Mouse (Mus musculus) hindbrain, embryonic 11.5 days (tissue): ENCODE data around the gene Psmb10. TPM values are rescaled to one million over a fixed set of nuclear protein-coding genes. Genes with fewer than 3 reads are reported as not detected.

Experiments used
- ATAC-seq: fragments of 200-750 bp; cut with Nextera tagmentation; 2 replicates; pipeline ENCODE4 v1.8.0; 2017; ENCODE audit warnings: mild to moderate bottlenecking, moderate TSS enrichment, moderate library complexity; ENCODE audit not compliant: low FRiP score
- DNase-seq: peaks from one replicate; pipeline ENCODE4 v3.0.0-alpha.2; 2015; ENCODE audit warnings: low spot score
- H3K27ac ChIP-seq: fragments of 300-500 bp; sonication (generic); 2 replicates; pipeline ENCODE4 v1.5.1; 2014; ENCODE audit warnings: mild to moderate bottlenecking, low read depth, low read length
- H3K27me3 ChIP-seq: fragments of 300-500 bp; sonication (generic); 2 replicates; pipeline ENCODE4 v1.6.1; 2014; ENCODE audit warnings: mild to moderate bottlenecking, low read length, moderate library complexity, mixed read lengths; ENCODE audit not compliant: control insufficient read depth, insufficient read depth
- H3K36me3 ChIP-seq: fragments of 300-500 bp; sonication (generic); 2 replicates; pipeline ENCODE4 v1.6.1; 2014; ENCODE audit warnings: mild to moderate bottlenecking, low read length, moderate library complexity, mixed read lengths; ENCODE audit not compliant: control insufficient read depth, insufficient read depth
- H3K4me1 ChIP-seq: fragments of 300-500 bp; sonication (generic); replicated peaks from 2 replicates; pipeline ENCODE4 v1.6.1; 2014; ENCODE audit warnings: low read length, mixed read lengths; ENCODE audit not compliant: control insufficient read depth, insufficient read depth
- H3K4me2 ChIP-seq: fragments of 300-500 bp; sonication (generic); replicated peaks from 2 replicates; pipeline ENCODE4 v1.6.1; 2014; ENCODE audit warnings: mild to moderate bottlenecking, low read depth, low read length
- H3K4me3 ChIP-seq: fragments of 300-500 bp; sonication (generic); 2 replicates; pipeline ENCODE4 v1.5.1; 2014; ENCODE audit warnings: low read depth, low read length
- H3K9ac ChIP-seq: fragments of 300-500 bp; sonication (generic); 2 replicates; pipeline ENCODE4 v1.6.1; 2014; ENCODE audit warnings: low read depth, low read length
- H3K9me3 ChIP-seq: fragments of 300-500 bp; sonication (generic); 2 replicates; pipeline ENCODE4 v1.6.1; 2016; ENCODE audit warnings: low read length; ENCODE audit not compliant: control insufficient read depth
- WGBS: fragments of 180-500 bp; shearing (Covaris S2); extraction: QIAGEN DNeasy Blood & Tissue Kit; methylation state at CpG from one replicate; pipeline ENCODE4 v1.1.7; 2014; 5-methylcytosine and 5-hydroxymethylcytosine counted together
- polyA plus RNA-seq: library from polyadenylated mRNA; unstranded; fragments of >200 nt; fragmentation: Nextera tagmentation; extraction: Ambion mirVana; gene quantifications from 2 replicates; pipeline ENCODE4 v1.2.1, GENCODE M21; 2014

The Psmb10 gene
- polyA plus RNA-seq, 1 experiment from 2014 or later = 21.6 TPM

- Histone ChIP-seq H3K4me1 (no peaks in the 10 kb centered on the region), H3K9me3 (no peaks in the 10 kb centered on the region), H3K9ac (no peak within 1 kb of the TSS), H3K4me3 (no peak within 1 kb of the TSS), H3K27me3 (no peaks in the 10 kb centered on the region), H3K27ac (no peak within 1 kb of the TSS), H3K4me2 (no peak within 1 kb of the TSS), H3K36me3 (no peaks in the 10 kb centered on the region)
- WGBS = 95% methylated on average over 2 of the region's 2 CpGs
- ATAC-seq (no peak), DNase-seq (no peak)
These were observed 4.5 kb downstream of the Psmb10 start, which contains the start of gene Ctrl for GRCm38 (mm10) chr8:105933762-105934161. Gene Ctrl (minus strand): TSS chr8:105933862.

- Histone ChIP-seq H3K9me3 (no peaks in the 10 kb centered on the region), H3K4me1 (no peaks in the 10 kb centered on the region), H3K4me2 (no peak overlapping the region), H3K36me3 (no peaks in the 10 kb centered on the region), H3K9ac (no peak overlapping the region), H3K27ac (no peak overlapping the region), H3K27me3 (no peaks in the 10 kb centered on the region), H3K4me3 (no peak overlapping the region)
- DNase-seq (no peak), ATAC-seq (no peak)
- WGBS = 90% methylated on average over 11 of the region's 11 CpGs
These were observed 5.7 kb downstream of the Psmb10 start for GRCm38 (mm10) chr8:105932525-105932924.

- 96% methylated on average over 3 of the region's 3 CpGs for WGBS
- H3K4me2 ChIP-seq = no peak overlapping the region
- no peak for ATAC-seq
- H3K27me3 ChIP-seq = no peaks in the 10 kb centered on the region
- no peaks in the 10 kb centered on the region for H3K36me3 ChIP-seq
- H3K27ac ChIP-seq = no peak overlapping the region
- H3K4me1 ChIP-seq = no peaks in the 10 kb centered on the region
- no peak for DNase-seq
- H3K4me3 ChIP-seq = no peak overlapping the region
- H3K9me3 ChIP-seq = no peaks in the 10 kb centered on the region
- H3K9ac ChIP-seq = no peak overlapping the region
These were observed 7.0 kb downstream of the Psmb10 start for GRCm38 (mm10) chr8:105931271-105931670.

GRCm38 (mm10) chr8:105930602-105931001 is 7.6 kb downstream of the Psmb10 start:
- Histone ChIP-seq H3K27ac (peak overlapping the region; percentile 37), H3K36me3 (no peaks in the 10 kb centered on the region), H3K4me2 (no peak overlapping the region), H3K27me3 (no peaks in the 10 kb centered on the region), H3K4me3 (no peak overlapping the region), H3K9ac (peak overlapping the region; percentile 59), H3K9me3 (no peaks in the 10 kb centered on the region), H3K4me1 (no peaks in the 10 kb centered on the region)
- 19% methylated on average over 8 of the region's 8 CpGs for WGBS
- ATAC-seq (peak; percentile 75), DNase-seq (peak; percentile 91)

GRCm38 (mm10) chr8:105925123-105925522 is 13.1 kb downstream of the Psmb10 start:
- DNase-seq = no peak
- Histone ChIP-seq H3K4me3 (no peak overlapping the region), H3K9me3 (no peaks in the 10 kb centered on the region), H3K9ac (no peak overlapping the region), H3K4me1 (no peaks in the 10 kb centered on the region), H3K36me3 (no peaks in the 10 kb centered on the region), H3K27ac (no peak overlapping the region), H3K4me2 (no peak overlapping the region), H3K27me3 (no peaks in the 10 kb centered on the region)
- ATAC-seq = no peak
- 73% methylated on average over 3 of the region's 3 CpGs for WGBS

GRCm38 (mm10) chr8:105919390-105919789 is 18.9 kb downstream of the Psmb10 start:
- no peak for ATAC-seq
- 88% methylated on average over 3 of the region's 3 CpGs for WGBS
- H3K4me1 ChIP-seq = no peaks in the 10 kb centered on the region
- DNase-seq = no peak
- no peaks in the 10 kb centered on the region for H3K27me3 ChIP-seq
- no peak overlapping the region for H3K9ac ChIP-seq
- no peaks in the 10 kb centered on the region for H3K36me3 ChIP-seq
- H3K27ac ChIP-seq = no peak overlapping the region
- no peak overlapping the region for H3K4me2 ChIP-seq
- H3K4me3 ChIP-seq = no peak overlapping the region
- H3K9me3 ChIP-seq = no peaks in the 10 kb centered on the region

DNA sequence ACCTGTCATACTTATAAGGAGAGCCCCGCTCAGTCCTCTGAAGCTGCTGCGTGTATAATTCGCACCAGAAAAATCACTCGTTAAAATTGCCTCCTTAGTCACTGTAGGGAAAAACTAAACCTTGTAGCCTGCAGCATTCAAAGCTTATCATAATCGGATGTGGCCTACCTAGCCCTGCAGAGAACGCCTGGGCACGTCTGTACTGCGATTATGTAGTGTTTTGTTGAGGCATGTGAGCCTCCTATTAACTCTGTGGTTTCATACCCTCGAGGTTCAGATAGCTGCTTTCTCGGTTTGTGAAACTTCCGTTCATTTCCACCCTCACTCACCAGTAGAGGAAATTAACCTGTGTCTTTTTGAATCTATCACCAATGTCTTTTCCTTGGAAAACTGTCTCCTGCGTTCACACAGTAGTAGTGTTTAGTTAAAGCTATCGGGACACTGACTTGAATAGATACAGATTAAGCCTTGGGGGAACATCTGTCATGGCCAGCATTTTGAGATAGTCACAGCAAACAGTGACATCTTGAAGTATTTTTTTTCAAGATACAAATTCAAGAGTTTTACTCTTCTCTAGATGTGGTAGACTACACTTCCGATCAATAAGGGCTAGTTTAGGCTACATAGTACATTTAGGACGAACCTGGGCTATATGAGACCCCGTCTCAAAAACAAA is 37.2 kb downstream of the Psmb10 start:
- H3K4me2 ChIP-seq = peak overlapping the region; percentile 80
- peak overlapping the region; percentile 92 for H3K4me3 ChIP-seq
- peak overlapping the region; percentile 95 for H3K9ac ChIP-seq
- H3K27ac ChIP-seq = peak overlapping the region; percentile 79
- H3K4me1 ChIP-seq = no peaks in the 10 kb centered on the region
- H3K9me3 ChIP-seq = no peaks in the 10 kb centered on the region
- WGBS = 43% methylated on average over 16 of the region's 16 CpGs
- H3K36me3 ChIP-seq = no peaks in the 10 kb centered on the region
- no peaks in the 10 kb centered on the region for H3K27me3 ChIP-seq
- ATAC-seq (0 out of 2 replicates have a peak, but pooled peaks have one; percentile 6), DNase-seq (no peak)

DNA sequence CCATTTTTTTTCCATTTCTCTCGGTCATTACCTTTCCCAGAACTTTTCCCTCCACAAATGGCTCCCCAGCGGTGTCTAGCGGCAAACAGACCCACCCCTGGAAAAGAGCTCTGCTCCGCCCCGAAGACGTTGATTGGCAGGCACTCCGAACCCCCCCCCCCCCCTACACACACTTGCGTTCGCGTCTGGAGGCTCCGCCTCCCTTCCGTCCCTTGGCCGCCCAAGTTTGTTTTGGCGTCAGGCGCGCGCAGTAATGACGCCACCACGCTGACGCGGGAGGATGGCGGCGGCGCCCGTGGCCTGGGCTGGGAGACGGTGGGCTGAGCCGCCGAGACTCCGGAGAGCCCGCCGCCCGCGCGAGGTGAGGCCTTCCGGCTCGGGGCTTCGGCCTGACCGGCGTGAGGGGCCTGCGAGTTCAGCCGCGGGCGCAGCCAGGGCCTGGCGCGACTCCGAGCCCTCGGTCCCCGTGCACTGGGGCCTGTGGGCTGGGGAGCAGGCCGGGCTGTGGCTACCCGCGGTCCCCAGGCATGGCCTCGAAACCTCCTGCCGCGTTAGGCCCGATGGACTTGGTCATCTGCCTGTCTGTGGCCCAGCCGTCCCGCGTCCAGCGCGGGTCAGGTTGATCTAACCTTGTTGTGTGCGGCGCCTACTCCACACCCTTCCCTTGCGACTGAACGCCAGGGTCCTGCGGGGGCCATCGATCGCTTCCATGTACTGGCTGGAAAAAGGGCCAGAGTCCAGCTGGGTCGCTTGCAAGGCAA is 37.9 kb downstream of the Psmb10 start, which contains the start of gene Pskh1:
Gene Pskh1, plus strand, starts transcription at position 262 of the 761 bp plus-strand sequence.
- DNase-seq = peak; percentile 96
- Histone ChIP-seq H3K27me3 (no peaks in the 10 kb centered on the region), H3K4me1 (no peaks in the 10 kb centered on the region), H3K4me3 (peak within 1 kb of the TSS; percentile 92), H3K4me2 (peak within 1 kb of the TSS; percentile 80), H3K9me3 (no peaks in the 10 kb centered on the region), H3K36me3 (no peaks in the 10 kb centered on the region), H3K27ac (peak within 1 kb of the TSS; percentile 79), H3K9ac (peak within 1 kb of the TSS; percentile 95)
- under 1% methylated on average over 67 of the region's 68 CpGs for WGBS
- ATAC-seq = peak; percentile 97
